Mouse (Mus musculus) spleen, adult 2 months (tissue): ENCODE measurements around the gene B4galt3.

Source experiments
- CTCF ChIP-seq: fragments of 200-500 bp; IDR thresholded peaks from 2 replicates; pipeline ENCODE4 v1.5.1; 2011; ENCODE audit warnings: mild to moderate bottlenecking, inconsistent platforms; ENCODE audit not compliant: insufficient read depth, insufficient read length, insufficient replicate concordance; ENCODE audit errors: extremely low read depth
- POLR2A ChIP-seq: fragments of 200-500 bp; IDR thresholded peaks from 2 replicates; pipeline ENCODE4 v1.6.1; 2011; ENCODE audit warnings: low read depth, low read length, inconsistent platforms

DNA sequence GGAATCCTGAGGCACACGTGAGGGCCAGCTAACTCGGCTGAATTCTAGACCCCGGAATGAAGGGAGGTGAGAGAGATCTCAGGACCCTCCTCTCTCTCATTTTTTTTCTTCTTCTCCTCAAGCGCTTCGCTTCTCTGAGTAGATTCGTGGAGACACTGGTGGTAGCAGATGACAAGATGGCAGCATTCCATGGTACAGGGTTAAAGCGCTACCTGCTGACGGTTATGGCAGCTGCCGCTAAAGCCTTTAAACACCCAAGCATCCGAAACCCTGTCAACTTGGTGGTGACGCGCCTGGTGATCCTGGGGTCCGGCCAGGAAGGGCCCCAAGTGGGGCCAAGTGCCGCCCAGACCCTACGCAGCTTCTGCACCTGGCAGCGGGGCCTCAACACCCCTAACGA is 17.7 kb upstream of the B4galt3 start:
- TF ChIP-seq CTCF (no peak), POLR2A (no peak)
